Mouse (Mus musculus) heart, postnatal 14 days (tissue): ENCODE data around the gene Mrpl16. TPM values are rescaled to one million over a fixed set of nuclear protein-coding genes. Genes with fewer than 3 reads are reported as not detected.
A peak's percentile ranks its signal among the peaks of the same experiment; 100 is the strongest.

Experiments
- DNase-seq, 2 experiments: peaks; one replicate each; pipeline ENCODE4 v3.0.0; 2021 to 2022
- intact Hi-C: fragments of 180-260 bp; cut with DNase I; formaldehyde crosslinking; loops from one replicate; pipeline ENCODE4 v1.15.1; 2025
- long read RNA-seq, 2 experiments: library from polyadenylated mRNA; stranded (forward); transcript quantifications; one replicate each; pipeline ENCODE4 v2.0.0; 2021
- total RNA-seq, 2 experiments: library from RNA; stranded (reverse); gene quantifications; 2 replicates each; pipeline ENCODE4 v1.2.3; 2021

The Mrpl16 gene
- total RNA-seq, result 100 to 1,000 TPM in 1 of 2 experiments, 10 to 100 TPM in 1; 90.2 to 101 TPM
- long read RNA-seq, experiment 1, transcript Mrpl16-201 (4 exons, 1,162 nt), result major isoform, 95 of 113 reads
- long read RNA-seq, experiment 1, partial matches to known transcripts, result 18 of 113 reads
- long read RNA-seq, experiment 1, other reads (novel, unspliced or antisense), result 0 of 113 reads
- long read RNA-seq, experiment 2, transcript Mrpl16-201 (4 exons, 1,162 nt), result major isoform, 80 of 94 reads
- long read RNA-seq, experiment 2, partial matches to known transcripts, result 0 of 94 reads
- long read RNA-seq, experiment 2, other reads (novel, unspliced or antisense), result 14 of 94 reads

- intact Hi-C loops, result no loop called here
These were observed at the start of gene Mrpl16 for GRCm38 (mm10) chr19:11770205-11770892. TSS of gene Mrpl16 (plus strand) at chr19:11770391.

GRCm38 (mm10) chr19:11723870-11724269 is 46.3 kb upstream of the Mrpl16 start:
- intact Hi-C loops, result no loop called here

More at GRCm38 (mm10) chr19:11770205-11770892, at the start of gene Mrpl16:
- peak; percentile 81 to 93 for DNase-seq

GRCm38 (mm10) chr19:11724275-11724674 is 45.9 kb upstream of the Mrpl16 start:
- no peak for DNase-seq
- intact Hi-C loops, result no loop called here

More at GRCm38 (mm10) chr19:11723870-11724269, 46.3 kb upstream of the Mrpl16 start:
- no peak for DNase-seq

GRCm38 (mm10) chr19:11725915-11726314 is 44.3 kb upstream of the Mrpl16 start:
- no peak for DNase-seq
- intact Hi-C loops, result no loop called here

GRCm38 (mm10) chr19:11727304-11727703 is 42.9 kb upstream of the Mrpl16 start:
- intact Hi-C loops, result no loop called here
- no peak for DNase-seq

- intact Hi-C loops, result no loop called here
- DNase-seq, result no peak
These were observed 39.9 kb upstream of the Mrpl16 start for GRCm38 (mm10) chr19:11730278-11730677.

GRCm38 (mm10) chr19:11736455-11736854 is 33.7 kb upstream of the Mrpl16 start:
- no peak for DNase-seq
- intact Hi-C loops, result no loop called here

GRCm38 (mm10) chr19:11745680-11746079 is 24.5 kb upstream of the Mrpl16 start:
- intact Hi-C loops, result no loop called here

GRCm38 (mm10) chr19:11747298-11747697 is 22.9 kb upstream of the Mrpl16 start, which contains the start of gene Gif:
TSS of gene Gif (plus strand) at chr19:11747554.
- intact Hi-C loops, result no loop called here

More at GRCm38 (mm10) chr19:11745680-11746079, 24.5 kb upstream of the Mrpl16 start:
- DNase-seq, result no peak

GRCm38 (mm10) chr19:11765059-11765458 is 5.1 kb upstream of the Mrpl16 start:
- DNase-seq, result no peak

More at GRCm38 (mm10) chr19:11747298-11747697, 22.9 kb upstream of the Mrpl16 start, which contains the start of gene Gif:
- DNase-seq, result no peak

GRCm38 (mm10) chr19:11766413-11766812 is 3.8 kb upstream of the Mrpl16 start:
- intact Hi-C loops, result loop anchor here (2.0 kb wide), 1 partner anchor 156 kb away; no protein-coding TSS in a partner anchor

More at GRCm38 (mm10) chr19:11765059-11765458, 5.1 kb upstream of the Mrpl16 start:
- intact Hi-C loops, result no loop called here

GRCm38 (mm10) chr19:11768163-11768562 is 2.0 kb upstream of the Mrpl16 start:
- peak in 1 of 2 experiments; percentile 19 for DNase-seq

More at GRCm38 (mm10) chr19:11766413-11766812, 3.8 kb upstream of the Mrpl16 start:
- no peak for DNase-seq

GRCm38 (mm10) chr19:11769257-11769920 is 802 bp upstream of the Mrpl16 start:
- no peak for DNase-seq
- intact Hi-C loops, result no loop called here

More at GRCm38 (mm10) chr19:11768163-11768562, 2.0 kb upstream of the Mrpl16 start:
- intact Hi-C loops, result no loop called here

- peak; percentile 71 to 80 for DNase-seq
- intact Hi-C loops, result loop anchor here (1.0 to 5.0 kb wide), 2 partner anchors 43 to 140 kb away; no protein-coding TSS in a partner anchor
These were observed 7.1 kb downstream of the Mrpl16 start for GRCm38 (mm10) chr19:11777191-11777865.

GRCm38 (mm10) chr19:11785409-11786154 is 15.4 kb downstream of the Mrpl16 start:
- intact Hi-C loops, result no loop called here

GRCm38 (mm10) chr19:11787826-11788225 is 17.6 kb downstream of the Mrpl16 start:
- DNase-seq, result no peak

More at GRCm38 (mm10) chr19:11785409-11786154, 15.4 kb downstream of the Mrpl16 start:
- DNase-seq, result no peak

GRCm38 (mm10) chr19:11788876-11789275 is 18.7 kb downstream of the Mrpl16 start:
- intact Hi-C loops, result no loop called here
- no peak for DNase-seq

More at GRCm38 (mm10) chr19:11787826-11788225, 17.6 kb downstream of the Mrpl16 start:
- intact Hi-C loops, result no loop called here

GRCm38 (mm10) chr19:11791825-11792224 is 21.6 kb downstream of the Mrpl16 start:
- intact Hi-C loops, result no loop called here
- DNase-seq, result no peak

GRCm38 (mm10) chr19:11793741-11794359 is 23.7 kb downstream of the Mrpl16 start:
- no peak for DNase-seq
- intact Hi-C loops, result no loop called here
